Mouse (Mus musculus) liver, embryonic 14.5 days (tissue): Measurements from ENCODE around the gene Rhobtb1.

ENCODE experiments used
- CTCF ChIP-seq: IDR thresholded peaks from 2 replicates; pipeline ENCODE4 v1.5.1; 2016; ENCODE audit warnings: antibody characterized with exemption, low read depth, control low read depth
- EP300 ChIP-seq: IDR thresholded peaks from 2 replicates; pipeline ENCODE4 v1.6.1; 2016; ENCODE audit warnings: antibody characterized with exemption, low read depth

DNA sequence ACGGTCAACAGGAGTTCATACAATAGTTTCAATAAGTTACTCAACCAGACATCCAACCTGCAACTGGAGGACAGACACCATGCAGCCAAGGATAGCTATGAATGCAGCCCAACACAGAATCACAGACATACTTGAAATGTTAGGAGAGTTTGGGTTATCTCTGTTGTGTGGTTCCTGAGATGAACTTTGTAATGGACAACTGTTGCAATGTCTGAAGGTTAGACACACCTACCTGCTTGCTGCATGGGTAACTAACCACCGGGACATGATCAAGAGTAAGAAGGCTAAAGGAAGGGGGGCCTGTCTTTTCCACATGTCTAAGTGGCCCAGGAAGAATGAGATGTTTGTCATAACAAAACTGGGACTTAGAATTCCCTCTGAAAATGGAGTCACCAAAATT lies 24.7 kb upstream of the Rhobtb1 start:
- TF ChIP-seq EP300 (no peak), CTCF (no peak)
